Mouse (Mus musculus) forebrain, postnatal 0 days (tissue): ENCODE measurements around the gene Zfp467. TPM values are rescaled to one million over a fixed set of nuclear protein-coding genes. Genes with fewer than 3 reads are reported as not detected.
A peak's percentile ranks its signal among the peaks of the same experiment; 100 is the strongest.

Experiments used
- ATAC-seq: fragments of 200-750 bp; cut with Nextera tagmentation; 2 replicates; pipeline ENCODE4 v1.8.0; 2017; ENCODE audit warnings: mild to moderate bottlenecking, moderate library complexity
- DNase-seq: peaks from one replicate; pipeline ENCODE4 v3.0.0-alpha.2; 2015
- H3K27ac ChIP-seq: fragments of 300-500 bp; sonication (generic); 2 replicates; pipeline ENCODE4 v1.5.1; 2014; ENCODE audit warnings: low read depth, mild to moderate bottlenecking, antibody characterized with exemption, low read length, moderate library complexity, mixed read lengths
- H3K27me3 ChIP-seq: fragments of 300-500 bp; sonication (generic); 2 replicates; pipeline ENCODE4 v1.6.1; 2014; ENCODE audit warnings: mild to moderate bottlenecking, low read length, mixed read lengths; ENCODE audit not compliant: insufficient read depth
- H3K36me3 ChIP-seq: fragments of 300-500 bp; sonication (generic); 2 replicates; pipeline ENCODE4 v1.6.1; 2014; ENCODE audit warnings: mild to moderate bottlenecking, moderate library complexity; ENCODE audit not compliant: insufficient read depth
- H3K4me1 ChIP-seq: fragments of 300-500 bp; sonication (generic); 2 replicates; pipeline ENCODE4 v1.6.1; 2014; ENCODE audit warnings: antibody characterized with exemption; ENCODE audit not compliant: insufficient read depth
- H3K4me2 ChIP-seq: fragments of 300-500 bp; sonication (generic); 2 replicates; pipeline ENCODE4 v1.6.1; 2014; ENCODE audit warnings: low read depth, mild to moderate bottlenecking, moderate library complexity
- H3K4me3 ChIP-seq: fragments of 300-500 bp; sonication (generic); 2 replicates; pipeline ENCODE4 v1.5.1; 2014; ENCODE audit warnings: low read depth, low read length, mixed read lengths
- H3K9ac ChIP-seq: fragments of 300-500 bp; sonication (generic); 2 replicates; pipeline ENCODE4 v1.6.1; 2014; ENCODE audit warnings: mild to moderate bottlenecking
- H3K9me3 ChIP-seq: fragments of 300-500 bp; sonication (generic); 2 replicates; pipeline ENCODE4 v1.6.1; 2016; ENCODE audit warnings: low read length
- CTCF ChIP-seq: sonication (generic); IDR thresholded peaks from 2 replicates; pipeline ENCODE4 v1.5.1; 2016; ENCODE audit warnings: antibody characterized with exemption, control low read depth, low read depth
- WGBS: fragments of 180-500 bp; shearing (Covaris S2); extraction: QIAGEN DNeasy Blood & Tissue Kit; methylation state at CpG from one replicate; pipeline ENCODE4 v1.1.7; 2014; 5-methylcytosine and 5-hydroxymethylcytosine counted together
- microRNA-seq, 2 experiments: library from miRNA; unstranded; fragments of <30 nt; microRNA quantifications; one replicate each; pipeline ENCODE4; 2016
- polyA plus RNA-seq: library from polyadenylated mRNA; unstranded; fragments of >200 nt; fragmentation: Nextera tagmentation; extraction: Ambion mirVana; gene quantifications from 2 replicates; pipeline ENCODE4 v1.2.1, GENCODE M21; 2015
- total RNA-seq: library from RNA; depleted of rRNA; stranded (reverse); fragments of >200 nt; gene quantifications from 2 replicates; pipeline ENCODE4 v1.2.3, GENCODE M21; 2014; rRNA removed

Zfp467 gene
- total and polyA plus RNA-seq, 2 experiments from 2014 or later = 28.6 to 40.4 TPM

DNA sequence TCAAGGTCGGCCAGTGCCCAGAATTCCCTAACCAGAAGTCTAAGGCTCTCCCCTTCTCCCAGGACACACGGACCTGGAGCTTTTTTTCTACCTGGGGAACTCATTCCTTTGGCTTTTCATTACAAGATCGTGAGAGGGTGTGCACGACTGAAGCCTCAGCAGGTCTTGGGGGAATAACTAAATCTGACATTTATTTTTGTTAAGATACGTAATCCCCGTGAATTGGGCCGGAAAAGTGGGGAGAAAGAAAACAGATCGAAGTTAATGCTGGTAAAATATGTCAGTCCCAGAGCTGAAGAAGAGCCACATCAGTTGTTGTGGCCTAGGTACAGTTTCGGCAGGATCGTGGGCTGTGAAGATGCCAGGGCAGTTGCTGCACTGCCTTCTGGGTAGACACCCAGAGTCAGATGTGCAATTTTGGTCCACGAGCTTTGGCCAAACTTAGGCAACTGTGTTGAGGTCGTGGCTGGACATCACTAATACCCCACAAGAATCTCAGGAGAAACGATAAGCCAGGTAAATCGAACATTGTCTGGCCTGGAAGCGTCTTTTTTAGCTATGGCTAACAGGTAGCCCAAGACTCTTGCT, 49.5 kb downstream of the Zfp467 start:
- Histone ChIP-seq H3K4me1 (peaks cover 15% of the 10 kb centered on the region), H3K9me3 (no peaks in the 10 kb centered on the region), H3K4me3 (peak overlapping the region; percentile 75), H3K27me3 (no peaks in the 10 kb centered on the region), H3K36me3 (no peaks in the 10 kb centered on the region), H3K27ac (peak overlapping the region; percentile 87), H3K9ac (peak overlapping the region; percentile 82), H3K4me2 (peak overlapping the region; percentile 75)
- WGBS = 29% methylated on average over 15 of the region's 15 CpGs
- ATAC-seq (no peak), DNase-seq (no peak)
- TF ChIP-seq CTCF = no peak

DNA sequence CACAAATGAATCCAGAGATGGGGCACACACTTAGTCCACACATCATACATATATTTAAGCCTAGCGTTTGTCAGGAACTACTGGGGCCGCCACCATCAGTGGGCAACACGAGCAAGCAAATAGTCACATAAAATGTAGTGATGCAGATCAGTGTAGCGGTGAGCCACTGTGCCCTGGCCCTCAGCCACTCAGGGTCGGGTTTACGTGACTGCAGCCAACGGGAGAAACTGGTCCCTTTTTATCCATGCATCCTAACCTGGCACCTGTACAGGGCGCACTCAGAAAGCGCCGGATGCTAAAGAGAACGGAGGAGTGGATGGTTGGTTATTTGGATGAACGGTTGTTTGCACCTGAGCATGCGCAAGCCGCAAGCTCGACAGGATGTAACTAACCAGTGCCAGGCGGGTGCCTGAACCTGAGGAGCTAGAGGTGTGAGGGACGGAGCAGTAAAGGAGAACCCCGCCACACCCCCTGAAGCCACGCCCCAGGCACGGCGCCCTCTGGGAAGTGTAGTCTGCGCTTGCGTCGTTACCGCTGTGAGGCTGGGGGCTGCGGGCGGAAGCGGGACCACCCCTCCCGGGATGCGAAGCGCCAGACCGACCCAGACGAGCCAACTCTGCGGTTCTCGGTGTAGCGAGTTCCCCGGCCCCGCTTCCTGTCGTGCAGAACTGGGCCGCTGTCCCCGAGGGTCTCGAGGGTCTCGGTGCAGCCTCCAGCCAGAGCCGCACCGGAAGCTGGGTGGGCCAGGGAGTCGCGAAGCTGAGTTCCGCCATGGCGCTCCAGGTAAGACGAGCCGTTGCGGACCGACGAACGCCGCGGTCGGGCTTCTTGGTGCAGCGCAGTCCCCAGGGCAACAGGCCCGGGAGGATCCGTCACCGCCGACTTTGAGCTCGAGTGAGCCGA, 50.3 kb downstream of the Zfp467 start, which contains the start of gene Krba1:
Gene Krba1 (plus strand): TSS at position 482 of the 903 bp plus-strand sequence.
- Histone ChIP-seq H3K9me3 (no peaks in the 10 kb centered on the region), H3K4me2 (peak within 1 kb of the TSS; percentile 75), H3K4me3 (peak within 1 kb of the TSS; percentile 75), H3K27me3 (no peaks in the 10 kb centered on the region), H3K36me3 (no peaks in the 10 kb centered on the region), H3K9ac (peak within 1 kb of the TSS; percentile 82), H3K4me1 (peaks cover 15% of the 10 kb centered on the region), H3K27ac (peak within 1 kb of the TSS; percentile 87)
- DNase-seq (peak; percentile 94), ATAC-seq (peak; percentile 98)
- WGBS = 1% methylated on average over 63 of the region's 65 CpGs
- TF ChIP-seq CTCF = 0 out of 2 replicates have a peak, but pooled peaks have one; percentile 10

DNA sequence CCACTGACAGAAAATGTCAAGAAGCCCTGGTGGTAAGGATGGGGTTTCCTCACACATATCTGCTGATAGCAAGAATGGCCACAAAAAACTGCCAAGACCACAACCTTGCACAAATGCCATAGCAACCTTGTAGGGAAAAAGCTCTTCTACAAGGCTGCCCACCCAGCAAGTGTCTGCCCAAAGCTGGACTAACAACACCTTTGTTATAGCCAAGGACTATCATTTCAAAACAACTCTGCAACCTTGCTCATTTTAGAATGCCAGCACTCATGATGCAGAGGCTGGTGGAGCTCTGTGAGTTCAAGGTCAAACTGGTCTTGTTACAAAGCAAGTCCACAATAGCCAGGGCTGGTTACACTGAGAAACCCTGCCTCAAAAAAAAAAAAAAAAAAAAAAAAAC, 51.8 kb downstream of the Zfp467 start:
- no peaks in the 10 kb centered on the region for H3K36me3 ChIP-seq
- H3K9me3 ChIP-seq = no peaks in the 10 kb centered on the region
- H3K9ac ChIP-seq = no peak overlapping the region
- TF ChIP-seq CTCF = no peak
- no peak overlapping the region for H3K4me2 ChIP-seq
- DNase-seq (no peak), ATAC-seq (no peak)
- no peak overlapping the region for H3K27ac ChIP-seq
- peaks cover 15% of the 10 kb centered on the region for H3K4me1 ChIP-seq
- no peak overlapping the region for H3K4me3 ChIP-seq
- H3K27me3 ChIP-seq = no peaks in the 10 kb centered on the region

- no peaks in the 10 kb centered on the region for H3K4me1 ChIP-seq
- no peak for ATAC-seq
- no peak overlapping the region for H3K9ac ChIP-seq
- DNase-seq = no peak
- H3K4me3 ChIP-seq = no peak overlapping the region
- no peaks in the 10 kb centered on the region for H3K36me3 ChIP-seq
- no peak overlapping the region for H3K27ac ChIP-seq
- no peaks in the 10 kb centered on the region for H3K9me3 ChIP-seq
- WGBS = 74% methylated on average over 3 of the region's 3 CpGs
- no peak overlapping the region for H3K4me2 ChIP-seq
- TF ChIP-seq CTCF = no peak
- H3K27me3 ChIP-seq = no peaks in the 10 kb centered on the region
These were observed 57.4 kb downstream of the Zfp467 start for GRCm38 (mm10) chr6:48388221-48388620.

Small RNA genes lying within 50 kb of the gene (microRNA-seq; reads per million reads assigned to microRNA genes)
- gene Gm24325 = 0 reads per million in 2 experiments

Other genes starting within 250 kb of the Zfp467 start
- 35.9 and 49.9 TPM in 2 replicates for gene Krba1, start 50.2 kb downstream of the Zfp467 start, total RNA-seq
- gene Krba1, start 50.2 kb downstream of the Zfp467 start, polyA plus RNA-seq = 14.2 and 20.4 TPM in 2 replicates
- 0.24 and 1.3 TPM in 2 replicates for gene Sspo, start 2.4 kb upstream of the Zfp467 start, total RNA-seq
- 0.08 and 0.27 TPM in 2 replicates for gene Sspo, start 2.4 kb upstream of the Zfp467 start, polyA plus RNA-seq
- gene Atp6v0e2, start 91.8 kb upstream of the Zfp467 start, total RNA-seq = 288 and 325 TPM in 2 replicates
- gene Atp6v0e2, start 91.8 kb upstream of the Zfp467 start, polyA plus RNA-seq = 384 and 414 TPM in 2 replicates
- 27.5 and 28.7 TPM in 2 replicates for gene Lrrc61, start 109.0 kb upstream of the Zfp467 start, total RNA-seq
- gene Lrrc61, start 109.0 kb upstream of the Zfp467 start, polyA plus RNA-seq = 16.8 and 20.9 TPM in 2 replicates
- 8.0 and 9.1 TPM in 2 replicates for gene Rarres2, start 127.0 kb upstream of the Zfp467 start, total RNA-seq
- gene Rarres2, start 127.0 kb upstream of the Zfp467 start, polyA plus RNA-seq = 12.0 and 13.1 TPM in 2 replicates
- gene Gm45021, start 143.8 kb upstream of the Zfp467 start, total RNA-seq = 1.2 TPM in 1 of 2 replicates, not detected in the other
- not detected in 2 replicates for gene Gm45021, start 143.8 kb upstream of the Zfp467 start, polyA plus RNA-seq
- 40.7 and 55.0 TPM in 2 replicates for gene Repin1, start 148.1 kb upstream of the Zfp467 start, total RNA-seq
- 26.4 and 29.3 TPM in 2 replicates for gene Repin1, start 148.1 kb upstream of the Zfp467 start, polyA plus RNA-seq
- not detected in 2 replicates for gene Gm44965, start 148.1 kb upstream of the Zfp467 start, total RNA-seq
- gene Gm44965, start 148.1 kb upstream of the Zfp467 start, polyA plus RNA-seq = 1.2 TPM in 1 of 2 replicates, not detected in the other
- gene Zfp775, start 156.2 kb upstream of the Zfp467 start, total RNA-seq = 10.2 and 10.3 TPM in 2 replicates
- 8.9 and 11.5 TPM in 2 replicates for gene Zfp775, start 156.2 kb upstream of the Zfp467 start, polyA plus RNA-seq
- gene AI854703, start 180.9 kb upstream of the Zfp467 start, total RNA-seq = 24.4 and 24.5 TPM in 2 replicates
- gene AI854703, start 180.9 kb upstream of the Zfp467 start, polyA plus RNA-seq = 18.5 and 23.8 TPM in 2 replicates
- 0.69 and 2.2 TPM in 2 replicates for gene Gimap8, start 201.4 kb upstream of the Zfp467 start, total RNA-seq
- gene Gimap8, start 201.4 kb upstream of the Zfp467 start, polyA plus RNA-seq = 0.45 and 0.46 TPM in 2 replicates
- 1.4 and 1.5 TPM in 2 replicates for gene Gimap9, start 230.3 kb upstream of the Zfp467 start, total RNA-seq
- gene Gimap9, start 230.3 kb upstream of the Zfp467 start, polyA plus RNA-seq = 0.79 and 1.3 TPM in 2 replicates
- gene Gimap4, start 238.7 kb upstream of the Zfp467 start, total RNA-seq = 0.52 and 2.1 TPM in 2 replicates
- gene Gimap4, start 238.7 kb upstream of the Zfp467 start, polyA plus RNA-seq = 0.48 and 0.70 TPM in 2 replicates